Mouse (Mus musculus) midbrain, postnatal 0 days (tissue): ENCODE measurements around the gene Pabpn1l. TPM values are rescaled to one million over a fixed set of nuclear protein-coding genes. Genes with fewer than 3 reads are reported as not detected.
A peak's percentile ranks its signal among the peaks of the same experiment; 100 is the strongest.

ENCODE experiments used
- ATAC-seq: fragments of 200-750 bp; cut with Nextera tagmentation; 2 replicates; pipeline ENCODE4 v1.8.0; 2017; ENCODE audit warnings: moderate number of reproducible peaks, mild to moderate bottlenecking, moderate TSS enrichment, moderate library complexity; ENCODE audit not compliant: low FRiP score
- DNase-seq: peaks from one replicate; pipeline ENCODE4 v3.0.0-alpha.2; 2015; ENCODE audit warnings: low spot score
- H3K27ac ChIP-seq: fragments of 300-500 bp; sonication (generic); 2 replicates; pipeline ENCODE4 v1.5.1; 2014; ENCODE audit warnings: low read depth, mild to moderate bottlenecking, low read length, mixed read lengths
- H3K27me3 ChIP-seq: fragments of 300-500 bp; sonication (generic); 2 replicates; pipeline ENCODE4 v1.6.1; 2014; ENCODE audit warnings: low read length, control low read depth, mixed read lengths; ENCODE audit not compliant: insufficient read depth
- H3K36me3 ChIP-seq: fragments of 300-500 bp; sonication (generic); 2 replicates; pipeline ENCODE4 v1.6.1; 2014; ENCODE audit warnings: low read length, control low read depth, mixed read lengths; ENCODE audit not compliant: insufficient read depth
- H3K4me1 ChIP-seq: fragments of 300-500 bp; sonication (generic); 2 replicates; pipeline ENCODE4 v1.6.1; 2014; ENCODE audit warnings: mild to moderate bottlenecking, control low read depth, antibody characterized with exemption, low read length, mixed read lengths; ENCODE audit not compliant: insufficient read depth
- H3K4me2 ChIP-seq: fragments of 300-500 bp; sonication (generic); 2 replicates; pipeline ENCODE4 v1.6.1; 2014; ENCODE audit warnings: low read depth, mild to moderate bottlenecking, low read length, mixed read lengths; ENCODE audit not compliant: poor library complexity, severe bottlenecking
- H3K4me3 ChIP-seq: fragments of 300-500 bp; sonication (generic); 2 replicates; pipeline ENCODE4 v1.5.1; 2014; ENCODE audit warnings: low read depth, mild to moderate bottlenecking, low read length, moderate library complexity
- H3K9ac ChIP-seq: fragments of 300-500 bp; sonication (generic); replicated peaks from 2 replicates; pipeline ENCODE4 v1.6.1; 2014; ENCODE audit warnings: mild to moderate bottlenecking, low read length, moderate library complexity, mixed read lengths; ENCODE audit not compliant: poor library complexity, severe bottlenecking
- H3K9me3 ChIP-seq: fragments of 300-500 bp; sonication (generic); 2 replicates; pipeline ENCODE4 v1.6.1; 2016; ENCODE audit warnings: low read length, control low read depth
- CTCF ChIP-seq: IDR thresholded peaks from 2 replicates; pipeline ENCODE4 v1.5.1; 2016; ENCODE audit warnings: antibody characterized with exemption, mild to moderate bottlenecking
- WGBS: fragments of 180-500 bp; shearing (Covaris S2); extraction: QIAGEN DNeasy Blood & Tissue Kit; methylation state at CpG from one replicate; pipeline ENCODE4 v1.1.7; 2014; 5-methylcytosine and 5-hydroxymethylcytosine counted together
- polyA plus RNA-seq: library from polyadenylated mRNA; unstranded; fragments of >200 nt; fragmentation: Nextera tagmentation; extraction: Ambion mirVana; gene quantifications from 2 replicates; pipeline ENCODE4 v1.2.1, GENCODE M21; 2015
- total RNA-seq: library from RNA; depleted of rRNA; stranded (reverse); fragments of >200 nt; gene quantifications from 2 replicates; pipeline ENCODE4 v1.2.3, GENCODE M21; 2014

Gene Pabpn1l
- total and polyA plus RNA-seq, 2 experiments from 2014 or later: not detected

DNA sequence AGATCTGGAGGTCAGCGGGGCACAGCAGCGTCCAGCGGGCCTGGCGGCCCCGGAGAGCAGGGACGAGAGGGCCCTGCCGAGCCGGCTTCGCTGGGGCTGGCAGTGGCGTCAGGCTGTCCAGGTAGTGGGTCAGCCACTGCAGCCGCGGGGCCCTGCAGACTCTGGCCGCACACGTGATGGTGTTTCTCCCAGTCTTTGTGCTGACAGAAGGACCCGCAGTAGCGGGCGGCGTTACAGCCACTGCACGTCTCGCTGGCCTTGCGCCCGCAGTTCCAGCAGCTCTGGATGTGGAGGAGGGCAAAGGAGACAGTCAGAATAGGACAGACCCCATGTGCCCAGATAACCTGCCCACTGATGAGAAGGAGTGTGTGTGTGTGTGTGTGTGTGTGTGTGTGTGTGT is 8.2 kb upstream of the Pabpn1l start:
- ATAC-seq (no peak), DNase-seq (no peak)
- H3K4me3 ChIP-seq: no peak overlapping the region
- H3K9ac ChIP-seq: peak overlapping the region; percentile 44; the same call in 1 of the 2 replicates
- WGBS: 48% methylated on average over 22 of the region's 22 CpGs
- peaks cover 32% of the 10 kb centered on the region for H3K36me3 ChIP-seq
- no peaks in the 10 kb centered on the region for H3K4me1 ChIP-seq
- H3K27ac ChIP-seq: no peak overlapping the region
- no peaks in the 10 kb centered on the region for H3K27me3 ChIP-seq
- no peaks in the 10 kb centered on the region for H3K9me3 ChIP-seq
- no peak overlapping the region for H3K4me2 ChIP-seq
- TF ChIP-seq CTCF: no peak

DNA sequence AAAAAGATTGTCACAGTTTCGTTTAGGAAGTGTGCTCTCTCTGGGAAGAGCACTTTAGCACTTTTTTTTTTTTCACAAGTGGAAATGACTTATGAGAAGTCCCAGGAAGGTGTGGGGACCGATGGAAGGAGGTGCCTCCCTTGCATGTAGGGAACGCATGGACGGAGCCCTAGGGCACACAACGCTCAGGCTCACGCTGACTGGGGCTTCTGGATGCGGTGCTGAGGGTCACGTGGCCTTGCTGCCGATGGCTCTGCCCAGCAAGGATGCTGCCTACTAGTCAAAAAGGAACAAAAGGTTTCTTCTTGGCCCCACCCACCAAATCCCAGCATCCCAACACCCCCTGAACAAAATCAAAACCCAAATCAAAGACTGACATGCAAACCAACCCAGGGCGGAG is 6.8 kb upstream of the Pabpn1l start:
- 0 out of 2 replicates have a peak overlapping the region, but pooled peaks have one; percentile 13 for H3K9ac ChIP-seq
- DNase-seq (no peak), ATAC-seq (no peak)
- no peaks in the 10 kb centered on the region for H3K4me1 ChIP-seq
- H3K9me3 ChIP-seq: no peaks in the 10 kb centered on the region
- H3K4me2 ChIP-seq: no peak overlapping the region
- H3K36me3 ChIP-seq: peaks cover 19% of the 10 kb centered on the region
- TF ChIP-seq CTCF: no peak
- no peaks in the 10 kb centered on the region for H3K27me3 ChIP-seq
- H3K4me3 ChIP-seq: no peak overlapping the region
- WGBS: 21% methylated on average over 10 of the region's 10 CpGs
- no peak overlapping the region for H3K27ac ChIP-seq

GRCm38 (mm10) chr8:122626896-122627295 is 4.4 kb upstream of the Pabpn1l start:
- 83% methylated on average over 2 of the region's 2 CpGs for WGBS
- Histone ChIP-seq H3K27ac (no peak overlapping the region), H3K4me3 (no peak overlapping the region), H3K4me2 (no peak overlapping the region), H3K9me3 (no peaks in the 10 kb centered on the region), H3K4me1 (no peaks in the 10 kb centered on the region), H3K27me3 (no peaks in the 10 kb centered on the region), H3K36me3 (peaks cover 3% of the 10 kb centered on the region), H3K9ac (no peak overlapping the region)
- DNase-seq (no peak), ATAC-seq (no peak)
- TF ChIP-seq CTCF: no peak

DNA sequence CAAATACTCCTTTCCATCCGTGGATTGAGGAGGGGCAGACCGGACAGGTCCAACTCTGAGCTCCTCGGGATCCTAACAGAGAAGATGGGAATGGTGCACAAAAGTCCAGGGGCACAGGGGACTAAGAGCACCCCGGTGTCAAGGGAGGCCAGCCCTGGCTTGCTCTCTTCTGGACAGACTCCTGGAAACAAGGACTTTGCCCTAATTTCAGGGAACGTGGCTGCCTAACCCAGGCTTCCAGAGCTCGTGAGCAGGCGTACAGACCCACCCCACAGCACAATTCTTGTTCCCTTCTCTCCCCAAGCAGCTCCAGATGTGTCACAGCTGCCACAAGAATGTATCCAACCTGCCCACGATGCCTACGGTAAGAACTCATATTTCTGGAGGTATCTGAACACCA is 3.3 kb upstream of the Pabpn1l start:
- H3K4me3 ChIP-seq: no peak overlapping the region
- no peaks in the 10 kb centered on the region for H3K9me3 ChIP-seq
- no peak overlapping the region for H3K27ac ChIP-seq
- ATAC-seq (no peak), DNase-seq (no peak)
- H3K36me3 ChIP-seq: peaks cover 3% of the 10 kb centered on the region
- H3K27me3 ChIP-seq: no peaks in the 10 kb centered on the region
- no peak overlapping the region for H3K9ac ChIP-seq
- no peak overlapping the region for H3K4me2 ChIP-seq
- 85% methylated on average over 9 of the region's 9 CpGs for WGBS
- no peaks in the 10 kb centered on the region for H3K4me1 ChIP-seq
- no peak for TF ChIP-seq CTCF

- ATAC-seq (no peak), DNase-seq (no peak)
- TF ChIP-seq CTCF: peak; percentile 40
- H3K36me3 ChIP-seq: peaks cover 3% of the 10 kb centered on the region; the same call in 1 of the 2 replicates
- no peak overlapping the region for H3K27ac ChIP-seq
- H3K4me2 ChIP-seq: no peak overlapping the region
- H3K4me3 ChIP-seq: no peak overlapping the region
- H3K4me1 ChIP-seq: no peaks in the 10 kb centered on the region
- 77% methylated on average over 5 of the region's 5 CpGs for WGBS
- no peaks in the 10 kb centered on the region for H3K9me3 ChIP-seq
- H3K9ac ChIP-seq: no peak overlapping the region
- no peaks in the 10 kb centered on the region for H3K27me3 ChIP-seq
These were observed 2.1 kb upstream of the Pabpn1l start for GRCm38 (mm10) chr8:122624653-122625052.

- no peak overlapping the region for H3K4me3 ChIP-seq
- 86% methylated on average over 17 of the region's 17 CpGs for WGBS
- DNase-seq (no peak), ATAC-seq (no peak)
- H3K36me3 ChIP-seq: peaks cover 3% of the 10 kb centered on the region; the same call in 1 of the 2 replicates
- H3K4me1 ChIP-seq: no peaks in the 10 kb centered on the region
- TF ChIP-seq CTCF: no peak
- H3K27ac ChIP-seq: no peak overlapping the region
- no peak overlapping the region for H3K9ac ChIP-seq
- H3K9me3 ChIP-seq: no peaks in the 10 kb centered on the region
- no peak overlapping the region for H3K4me2 ChIP-seq
- no peaks in the 10 kb centered on the region for H3K27me3 ChIP-seq
These were observed 1.5 kb upstream of the Pabpn1l start for GRCm38 (mm10) chr8:122623844-122624642.
